Mouse (Mus musculus): ENCODE measurements around the gene Apon. TPM values are rescaled to one million over a fixed set of nuclear protein-coding genes. Genes with fewer than 3 reads are reported as not detected.

The Apon gene
- polyA plus RNA-seq (2014; fragmentation: Illumina TruSeq; extraction: RNeasy Lipid Tissue Mini Kit (QIAGEN cat#74804); ENCODE audit: low replicate concordance) = 0.41 TPM

GRCm38 (mm10) chr10:128253677-128254255 is at the start of gene Apon:
TSS of gene Apon (plus strand) at chr10:128254096.

GRCm38 (mm10) chr10:128211390-128212108 is 42.3 kb upstream of the Apon start, which contains the start of gene Spryd4:
TSS of gene Spryd4 (minus strand) at chr10:128211807.

GRCm38 (mm10) chr10:128225538-128225937 is 28.4 kb upstream of the Apon start, which contains the start of gene Mip:
TSS of gene Mip (plus strand) at chr10:128225838.

GRCm38 (mm10) chr10:128231697-128232419 is 22.0 kb upstream of the Apon start, which contains the start of gene Timeless:
TSS of gene Timeless (plus strand) at chr10:128232065.

GRCm38 (mm10) chr10:128268371-128268770 is 14.5 kb downstream of the Apon start, which contains the start of gene Apof:
TSS of gene Apof (plus strand) at chr10:128268671.

GRCm38 (mm10) chr10:128270287-128270841 is 16.5 kb downstream of the Apon start, which contains the start of gene Stat2:
TSS of gene Stat2 (plus strand) at chr10:128270559.

GRCm38 (mm10) chr10:128298702-128299171 is 44.8 kb downstream of the Apon start, which contains the start of gene Il23a:
TSS of gene Il23a (minus strand) at chr10:128298752.

GRCm38 (mm10) chr10:128303126-128304021 is 49.5 kb downstream of the Apon start, which contains the start of gene Pan2:
TSS of gene Pan2 (plus strand) at chr10:128303335.

Other genes with a start within 250 kb of the Apon start
- gene Hsd17b6, start 246.5 kb upstream of the Apon start, polyA plus RNA-seq (2014; fragmentation: Illumina TruSeq; extraction: RNeasy Lipid Tissue Mini Kit (QIAGEN cat#74804); ENCODE audit: low replicate concordance) = 123 TPM
- gene Prim1, start 238.9 kb upstream of the Apon start, polyA plus RNA-seq (2014; fragmentation: Illumina TruSeq; extraction: RNeasy Lipid Tissue Mini Kit (QIAGEN cat#74804); ENCODE audit: low replicate concordance) = 46.8 TPM
- gene Naca, start 218.5 kb upstream of the Apon start, polyA plus RNA-seq (2014; fragmentation: Illumina TruSeq; extraction: RNeasy Lipid Tissue Mini Kit (QIAGEN cat#74804); ENCODE audit: low replicate concordance) = 874 TPM
- 368 TPM for gene Ptges3, start 195.1 kb upstream of the Apon start, polyA plus RNA-seq (2014; fragmentation: Illumina TruSeq; extraction: RNeasy Lipid Tissue Mini Kit (QIAGEN cat#74804); ENCODE audit: low replicate concordance)
- 821 TPM for gene Atp5b, start 170.8 kb upstream of the Apon start, polyA plus RNA-seq (2014; fragmentation: Illumina TruSeq; extraction: RNeasy Lipid Tissue Mini Kit (QIAGEN cat#74804); ENCODE audit: low replicate concordance)
- 16.8 TPM for gene Baz2a, start 162.5 kb upstream of the Apon start, polyA plus RNA-seq (2014; fragmentation: Illumina TruSeq; extraction: RNeasy Lipid Tissue Mini Kit (QIAGEN cat#74804); ENCODE audit: low replicate concordance)
- gene Rbms2, start 73.8 kb upstream of the Apon start, polyA plus RNA-seq (2014; fragmentation: Illumina TruSeq; extraction: RNeasy Lipid Tissue Mini Kit (QIAGEN cat#74804); ENCODE audit: low replicate concordance) = 4.7 TPM
- gene Gls2, start 59.6 kb upstream of the Apon start, polyA plus RNA-seq (2014; fragmentation: Illumina TruSeq; extraction: RNeasy Lipid Tissue Mini Kit (QIAGEN cat#74804); ENCODE audit: low replicate concordance) = 0.59 TPM
- 13.5 TPM for gene Spryd4, start 42.3 kb upstream of the Apon start, polyA plus RNA-seq (2014; fragmentation: Illumina TruSeq; extraction: RNeasy Lipid Tissue Mini Kit (QIAGEN cat#74804); ENCODE audit: low replicate concordance)
- gene Mip, start 28.3 kb upstream of the Apon start, polyA plus RNA-seq (2014; fragmentation: Illumina TruSeq; extraction: RNeasy Lipid Tissue Mini Kit (QIAGEN cat#74804); ENCODE audit: low replicate concordance) = not detected
- gene Timeless, start 22.0 kb upstream of the Apon start, polyA plus RNA-seq (2014; fragmentation: Illumina TruSeq; extraction: RNeasy Lipid Tissue Mini Kit (QIAGEN cat#74804); ENCODE audit: low replicate concordance) = 1.4 TPM
- not detected for gene Apof, start 14.6 kb downstream of the Apon start, polyA plus RNA-seq (2014; fragmentation: Illumina TruSeq; extraction: RNeasy Lipid Tissue Mini Kit (QIAGEN cat#74804); ENCODE audit: low replicate concordance)
- gene Stat2, start 16.5 kb downstream of the Apon start, polyA plus RNA-seq (2014; fragmentation: Illumina TruSeq; extraction: RNeasy Lipid Tissue Mini Kit (QIAGEN cat#74804); ENCODE audit: low replicate concordance) = 12.8 TPM
- gene Il23a, start 44.7 kb downstream of the Apon start, polyA plus RNA-seq (2014; fragmentation: Illumina TruSeq; extraction: RNeasy Lipid Tissue Mini Kit (QIAGEN cat#74804); ENCODE audit: low replicate concordance) = 0.48 TPM
- 8.3 TPM for gene Pan2, start 49.2 kb downstream of the Apon start, polyA plus RNA-seq (2014; fragmentation: Illumina TruSeq; extraction: RNeasy Lipid Tissue Mini Kit (QIAGEN cat#74804); ENCODE audit: low replicate concordance)
- 20.6 TPM for gene Cnpy2, start 68.4 kb downstream of the Apon start, polyA plus RNA-seq (2014; fragmentation: Illumina TruSeq; extraction: RNeasy Lipid Tissue Mini Kit (QIAGEN cat#74804); ENCODE audit: low replicate concordance)
- 247 TPM for gene Cs, start 83.6 kb downstream of the Apon start, polyA plus RNA-seq (2014; fragmentation: Illumina TruSeq; extraction: RNeasy Lipid Tissue Mini Kit (QIAGEN cat#74804); ENCODE audit: low replicate concordance)
- gene Coq10a, start 114.9 kb downstream of the Apon start, polyA plus RNA-seq (2014; fragmentation: Illumina TruSeq; extraction: RNeasy Lipid Tissue Mini Kit (QIAGEN cat#74804); ENCODE audit: low replicate concordance) = 13.4 TPM
- 4.7 TPM for gene Ankrd52, start 123.0 kb downstream of the Apon start, polyA plus RNA-seq (2014; fragmentation: Illumina TruSeq; extraction: RNeasy Lipid Tissue Mini Kit (QIAGEN cat#74804); ENCODE audit: low replicate concordance)
- 0.78 TPM for gene Slc39a5, start 147.1 kb downstream of the Apon start, polyA plus RNA-seq (2014; fragmentation: Illumina TruSeq; extraction: RNeasy Lipid Tissue Mini Kit (QIAGEN cat#74804); ENCODE audit: low replicate concordance)
- 10.6 TPM for gene Nabp2, start 157.4 kb downstream of the Apon start, polyA plus RNA-seq (2014; fragmentation: Illumina TruSeq; extraction: RNeasy Lipid Tissue Mini Kit (QIAGEN cat#74804); ENCODE audit: low replicate concordance)
- gene Rnf41, start 157.6 kb downstream of the Apon start, polyA plus RNA-seq (2014; fragmentation: Illumina TruSeq; extraction: RNeasy Lipid Tissue Mini Kit (QIAGEN cat#74804); ENCODE audit: low replicate concordance) = 5.2 TPM
- 35.8 TPM for gene Smarcc2, start 205.2 kb downstream of the Apon start, polyA plus RNA-seq (2014; fragmentation: Illumina TruSeq; extraction: RNeasy Lipid Tissue Mini Kit (QIAGEN cat#74804); ENCODE audit: low replicate concordance)
- gene Myl6, start 240.0 kb downstream of the Apon start, polyA plus RNA-seq (2014; fragmentation: Illumina TruSeq; extraction: RNeasy Lipid Tissue Mini Kit (QIAGEN cat#74804); ENCODE audit: low replicate concordance) = 27.1 TPM
- not detected for gene Myl6b, start 244.6 kb downstream of the Apon start, polyA plus RNA-seq (2014; fragmentation: Illumina TruSeq; extraction: RNeasy Lipid Tissue Mini Kit (QIAGEN cat#74804); ENCODE audit: low replicate concordance)